Mouse (Mus musculus) midbrain, embryonic 15.5 days (tissue): Measurements from ENCODE around the gene Rtl9. TPM values are rescaled to one million over a fixed set of nuclear protein-coding genes. Genes with fewer than 3 reads are reported as not detected.

Experiments used
- ATAC-seq: fragments of 200-750 bp; cut with Nextera tagmentation; replicated peaks from 2 replicates; pipeline ENCODE4 v1.8.0; 2017; ENCODE audit warnings: moderate TSS enrichment
- H3K27ac ChIP-seq: fragments of 300-500 bp; sonication (generic); 2 replicates; pipeline ENCODE4 v1.5.1; 2015; ENCODE audit warnings: mild to moderate bottlenecking, inconsistent platforms
- H3K27me3 ChIP-seq: fragments of 300-500 bp; sonication (generic); replicated peaks from 2 replicates; pipeline ENCODE4 v1.6.1; 2015; ENCODE audit warnings: inconsistent platforms
- H3K36me3 ChIP-seq: fragments of 300-500 bp; sonication (generic); replicated peaks from 2 replicates; pipeline ENCODE4 v1.6.1; 2015; ENCODE audit warnings: inconsistent platforms
- H3K4me1 ChIP-seq: fragments of 300-500 bp; sonication (generic); 2 replicates; pipeline ENCODE4 v1.6.1; 2015; ENCODE audit warnings: inconsistent platforms
- H3K4me2 ChIP-seq: fragments of 300-500 bp; sonication (generic); 2 replicates; pipeline ENCODE4 v1.6.1; 2015; ENCODE audit warnings: inconsistent platforms, mild to moderate bottlenecking, moderate library complexity
- H3K4me3 ChIP-seq: fragments of 300-500 bp; sonication (generic); 2 replicates; pipeline ENCODE4 v1.5.1; 2015; ENCODE audit warnings: mild to moderate bottlenecking, inconsistent platforms
- H3K9ac ChIP-seq: fragments of 300-500 bp; sonication (generic); 2 replicates; pipeline ENCODE4 v1.6.1; 2015; ENCODE audit warnings: mild to moderate bottlenecking, inconsistent platforms
- H3K9me3 ChIP-seq: fragments of 300-500 bp; sonication (generic); 2 replicates; pipeline ENCODE4 v1.6.1; 2016; ENCODE audit warnings: inconsistent platforms
- WGBS: fragments of 180-500 bp; shearing (Covaris S2); methylation state at CpG from one replicate; pipeline ENCODE4 v1.1.7; 2015; ENCODE audit warnings: mixed read lengths; 5-methylcytosine and 5-hydroxymethylcytosine counted together
- polyA plus RNA-seq: library from polyadenylated mRNA; unstranded; fragments of >200 nt; fragmentation: Nextera tagmentation; extraction: Ambion mirVana; gene quantifications from 2 replicates; pipeline ENCODE4 v1.2.1, GENCODE M21; 2015

Rtl9 gene
- polyA plus RNA-seq, 1 experiment from 2014 or later, result 0.72 TPM

DNA sequence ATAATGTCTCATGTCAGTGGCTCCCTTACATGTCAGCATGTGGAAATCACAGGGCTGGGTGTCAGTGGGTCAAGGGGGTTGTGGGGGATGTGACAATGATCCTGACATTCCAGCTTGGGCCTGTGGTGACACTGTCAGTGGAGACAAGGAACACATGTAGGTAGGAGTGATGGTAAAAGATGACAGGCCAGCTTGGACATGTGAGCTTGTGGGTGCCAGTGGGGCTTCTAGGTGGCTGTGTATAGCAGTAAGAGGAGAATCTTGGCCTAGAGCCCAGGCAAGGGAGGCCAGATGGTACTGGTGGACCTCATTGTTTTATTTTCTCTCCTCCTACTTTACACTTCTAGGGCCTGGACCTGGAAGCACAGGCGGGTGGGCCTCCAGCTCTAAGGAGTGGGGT, 16.7 kb upstream of the Rtl9 start:
- H3K4me1 ChIP-seq, result no peaks in the 10 kb centered on the region; the same call in 1 of the 2 replicates
- no peak for ATAC-seq
- H3K27me3 ChIP-seq, result peaks cover 36% of the 10 kb centered on the region
- H3K4me3 ChIP-seq, result no peak overlapping the region
- whole genome bisulfite sequencing, result 71% methylated on average over 1 of the region's 1 CpGs
- no peak overlapping the region for H3K27ac ChIP-seq
- no peak overlapping the region for H3K4me2 ChIP-seq
- no peaks in the 10 kb centered on the region for H3K36me3 ChIP-seq
- no peak overlapping the region for H3K9ac ChIP-seq
- no peaks in the 10 kb centered on the region for H3K9me3 ChIP-seq

DNA sequence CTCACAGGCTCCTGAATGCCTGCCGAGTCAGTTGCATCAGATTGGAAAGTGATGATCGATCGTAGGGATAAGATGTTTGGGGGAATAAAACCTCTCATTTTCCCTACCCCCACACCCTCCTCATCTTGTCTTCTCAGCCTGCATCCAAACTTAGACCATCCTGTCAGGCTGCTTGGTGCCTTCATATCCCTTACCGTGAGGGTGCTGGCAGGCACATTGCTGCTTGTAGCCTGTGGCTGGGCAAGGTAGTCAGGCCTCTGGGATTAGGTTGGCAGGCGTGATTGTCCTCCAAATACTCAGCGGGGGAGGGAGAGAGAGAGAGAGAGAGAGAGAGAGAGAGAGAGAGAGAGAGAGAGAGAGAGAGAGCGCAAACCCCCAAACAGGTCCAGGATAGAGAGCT, 11.2 kb upstream of the Rtl9 start:
- H3K4me3 ChIP-seq, result no peak overlapping the region
- H3K9me3 ChIP-seq, result no peaks in the 10 kb centered on the region
- no peak overlapping the region for H3K4me2 ChIP-seq
- H3K4me1 ChIP-seq, result no peaks in the 10 kb centered on the region
- peaks cover 18% of the 10 kb centered on the region for H3K27me3 ChIP-seq
- no peaks in the 10 kb centered on the region for H3K36me3 ChIP-seq
- no peak overlapping the region for H3K9ac ChIP-seq
- WGBS, result 67% methylated on average over 7 of the region's 7 CpGs
- no peak for ATAC-seq
- H3K27ac ChIP-seq, result no peak overlapping the region

DNA sequence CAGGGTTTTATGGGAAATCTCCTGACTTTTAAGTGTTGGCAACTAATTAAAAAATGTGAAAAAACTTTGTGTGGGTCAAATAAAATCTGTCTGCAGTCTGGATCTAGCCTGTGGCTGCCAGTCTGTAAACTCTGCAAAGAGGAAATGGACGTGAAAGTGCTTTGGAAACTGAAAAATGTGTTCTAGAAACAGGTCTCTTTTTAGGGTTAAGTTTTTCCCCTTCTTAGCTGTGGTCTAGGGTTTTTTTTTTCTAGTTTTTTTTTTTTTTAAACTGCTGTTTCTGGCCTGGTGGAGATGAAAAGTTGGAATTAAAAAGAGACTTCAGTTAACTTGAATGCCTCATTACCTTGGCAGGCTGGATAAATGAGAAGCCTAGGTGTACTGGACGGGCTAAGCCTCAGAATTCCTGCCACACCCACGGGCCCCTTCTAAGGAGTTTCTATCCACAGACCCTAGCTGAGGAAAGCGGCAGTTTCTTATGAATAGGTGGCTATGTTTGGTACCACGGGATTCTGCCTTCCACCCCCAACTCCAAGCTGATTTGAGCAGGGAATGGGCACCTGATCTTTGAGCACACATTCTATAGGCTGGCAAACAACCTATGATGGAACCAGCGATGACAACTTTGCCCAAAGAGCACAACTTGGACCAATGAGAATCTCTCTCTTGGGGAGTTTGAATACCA, 8.3 kb upstream of the Rtl9 start:
- 71% methylated on average over 6 of the region's 6 CpGs for WGBS
- H3K36me3 ChIP-seq, result no peaks in the 10 kb centered on the region

DNA sequence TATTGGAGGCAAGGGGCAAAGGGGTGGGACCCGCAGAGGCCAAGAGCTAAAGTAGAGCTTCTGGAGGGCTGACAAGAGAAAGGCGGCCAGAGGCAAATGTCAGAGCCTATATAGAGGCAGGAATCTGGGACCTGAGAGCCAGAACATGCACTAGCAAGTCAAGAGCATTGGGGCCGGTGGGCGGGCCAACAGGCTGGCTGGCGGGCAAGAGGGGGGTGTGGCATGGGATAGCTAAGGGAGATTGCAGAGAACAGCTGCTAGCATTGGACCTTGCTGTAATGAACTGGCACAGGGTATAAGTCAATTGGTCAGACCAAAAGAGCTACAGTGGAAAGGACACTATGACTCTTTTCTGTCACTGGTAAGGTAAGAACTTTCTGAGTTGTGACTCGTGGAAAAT, 1.8 kb upstream of the Rtl9 start:
- no peaks in the 10 kb centered on the region for H3K4me1 ChIP-seq
- H3K9me3 ChIP-seq, result no peaks in the 10 kb centered on the region
- H3K27ac ChIP-seq, result no peak overlapping the region
- 76% methylated on average over 6 of the region's 6 CpGs for WGBS
- H3K9ac ChIP-seq, result no peak overlapping the region
- H3K4me3 ChIP-seq, result no peak overlapping the region
- ATAC-seq, result no peak
- H3K36me3 ChIP-seq, result no peaks in the 10 kb centered on the region
- peaks cover 7% of the 10 kb centered on the region for H3K27me3 ChIP-seq
- H3K4me2 ChIP-seq, result no peak overlapping the region

More for the DNA sequence above, 8.3 kb upstream of the Rtl9 start:
- Histone ChIP-seq H3K4me2 (no peak overlapping the region), H3K4me3 (no peak overlapping the region), H3K9ac (no peak overlapping the region), H3K27me3 (peaks cover 18% of the 10 kb centered on the region), H3K9me3 (no peaks in the 10 kb centered on the region), H3K4me1 (no peaks in the 10 kb centered on the region), H3K27ac (no peak overlapping the region)
- ATAC-seq, result no peak

DNA sequence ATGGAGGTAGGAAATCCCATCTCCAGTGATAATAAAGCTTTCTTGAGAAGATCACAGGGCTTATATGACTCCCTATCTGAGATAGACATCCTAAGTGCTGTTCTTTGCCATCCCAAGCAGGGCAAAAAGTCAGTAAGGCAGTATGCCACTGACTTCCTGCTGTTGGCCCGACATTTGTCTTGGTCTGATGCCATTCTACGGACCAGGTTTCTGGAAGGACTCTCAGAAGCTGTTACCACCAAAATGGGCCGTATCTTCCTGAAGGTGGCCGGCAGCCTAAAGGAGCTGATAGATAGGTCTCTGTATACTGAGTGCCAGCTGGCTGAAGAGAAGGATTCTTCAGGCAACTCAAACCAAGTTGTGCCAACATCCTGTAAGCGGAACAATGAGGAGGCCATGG, 3.8 kb downstream of the Rtl9 start:
- Histone ChIP-seq H3K4me2 (no peak overlapping the region), H3K9ac (no peak overlapping the region), H3K4me1 (no peaks in the 10 kb centered on the region), H3K27me3 (no peaks in the 10 kb centered on the region), H3K36me3 (no peaks in the 10 kb centered on the region), H3K9me3 (no peaks in the 10 kb centered on the region), H3K27ac (no peak overlapping the region), H3K4me3 (no peak overlapping the region)
- WGBS, result 94% methylated on average over 5 of the region's 5 CpGs
- no peak for ATAC-seq

DNA sequence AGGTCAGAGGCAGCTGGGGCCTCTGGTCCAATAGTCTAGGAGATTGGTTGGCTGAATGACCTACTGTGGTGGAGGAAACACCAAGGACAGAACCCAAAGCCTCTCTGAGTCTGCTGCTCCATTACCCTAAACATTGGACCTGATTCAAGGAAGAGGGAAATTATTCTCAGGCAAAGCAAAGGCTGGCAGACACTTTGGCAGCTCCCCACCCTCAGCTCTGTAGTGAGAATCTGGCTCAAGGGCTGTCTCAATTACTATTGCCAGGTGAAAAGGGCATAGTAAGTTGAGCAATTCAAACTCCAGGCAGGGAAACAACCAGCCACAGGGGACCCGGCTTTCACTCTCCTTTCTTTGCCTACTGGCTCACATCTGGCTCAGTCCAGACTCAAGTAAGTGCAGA, 6.5 kb downstream of the Rtl9 start:
- Histone ChIP-seq H3K4me2 (no peak overlapping the region), H3K9me3 (no peaks in the 10 kb centered on the region), H3K4me1 (no peaks in the 10 kb centered on the region), H3K4me3 (no peak overlapping the region), H3K27me3 (no peaks in the 10 kb centered on the region), H3K36me3 (no peaks in the 10 kb centered on the region), H3K27ac (no peak overlapping the region), H3K9ac (no peak overlapping the region)
- 89% methylated on average over 1 of the region's 1 CpGs for WGBS
- ATAC-seq, result no peak

DNA sequence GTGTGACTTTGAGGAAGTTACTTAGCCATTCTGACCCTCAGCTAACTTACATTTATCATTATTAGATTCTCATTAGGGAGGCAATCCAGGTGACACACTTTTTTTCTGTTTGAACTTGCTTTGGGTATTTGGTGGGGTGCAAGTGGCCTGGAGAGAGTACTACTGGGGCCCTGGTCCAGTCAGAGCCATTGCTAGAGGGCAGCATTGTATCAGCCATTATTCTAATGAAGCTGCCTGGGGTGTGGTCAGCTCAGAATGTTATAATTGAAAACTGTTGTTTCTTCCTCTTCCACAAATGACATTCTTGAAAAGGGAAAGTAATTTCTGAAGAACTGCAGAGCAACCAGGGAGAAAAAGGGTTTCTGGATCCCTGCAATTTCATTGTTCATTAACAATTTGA, 13.2 kb downstream of the Rtl9 start:
- H3K4me3 ChIP-seq, result no peak overlapping the region
- no peak for ATAC-seq
- no peaks in the 10 kb centered on the region for H3K36me3 ChIP-seq
- H3K9ac ChIP-seq, result no peak overlapping the region
- H3K4me2 ChIP-seq, result no peak overlapping the region
- H3K27me3 ChIP-seq, result no peaks in the 10 kb centered on the region
- H3K27ac ChIP-seq, result no peak overlapping the region
- no peaks in the 10 kb centered on the region for H3K9me3 ChIP-seq
- H3K4me1 ChIP-seq, result no peaks in the 10 kb centered on the region

Other genes with a start within 250 kb of the Rtl9 start
- gene Ammecr1, start 132.9 kb upstream of the Rtl9 start, polyA plus RNA-seq, result 3.7 and 4.1 TPM in 2 replicates